Mouse (Mus musculus): Measurements from ENCODE around the gene Six6. TPM values are rescaled to one million over a fixed set of nuclear protein-coding genes. Genes with fewer than 3 reads are reported as not detected.

Six6 gene
- not detected in 4 replicates for total RNA-seq (2023)

DNA sequence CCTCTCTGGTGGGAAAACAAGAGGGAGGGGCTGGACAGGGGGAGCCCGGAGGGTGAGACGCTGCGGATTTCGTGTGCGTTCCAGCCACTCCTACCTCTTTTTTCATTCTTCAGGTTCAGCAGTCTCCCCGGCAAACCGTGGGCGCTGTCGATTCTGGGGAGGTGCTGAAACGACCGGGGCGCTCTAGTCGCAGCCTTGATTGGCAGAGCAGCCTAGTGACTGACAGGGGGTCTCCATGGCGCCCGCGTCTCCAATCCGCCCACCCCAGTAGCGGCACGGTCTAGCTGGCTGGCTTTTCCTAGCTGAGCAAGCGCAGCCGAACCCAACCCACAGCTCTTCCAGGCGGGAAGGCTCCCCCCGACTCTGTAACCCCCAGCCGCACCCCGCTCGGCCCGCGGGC lies at the start of gene Six6:
Gene Six6 (plus strand): TSS at position 277 of the 400 bp plus-strand sequence.

DNA sequence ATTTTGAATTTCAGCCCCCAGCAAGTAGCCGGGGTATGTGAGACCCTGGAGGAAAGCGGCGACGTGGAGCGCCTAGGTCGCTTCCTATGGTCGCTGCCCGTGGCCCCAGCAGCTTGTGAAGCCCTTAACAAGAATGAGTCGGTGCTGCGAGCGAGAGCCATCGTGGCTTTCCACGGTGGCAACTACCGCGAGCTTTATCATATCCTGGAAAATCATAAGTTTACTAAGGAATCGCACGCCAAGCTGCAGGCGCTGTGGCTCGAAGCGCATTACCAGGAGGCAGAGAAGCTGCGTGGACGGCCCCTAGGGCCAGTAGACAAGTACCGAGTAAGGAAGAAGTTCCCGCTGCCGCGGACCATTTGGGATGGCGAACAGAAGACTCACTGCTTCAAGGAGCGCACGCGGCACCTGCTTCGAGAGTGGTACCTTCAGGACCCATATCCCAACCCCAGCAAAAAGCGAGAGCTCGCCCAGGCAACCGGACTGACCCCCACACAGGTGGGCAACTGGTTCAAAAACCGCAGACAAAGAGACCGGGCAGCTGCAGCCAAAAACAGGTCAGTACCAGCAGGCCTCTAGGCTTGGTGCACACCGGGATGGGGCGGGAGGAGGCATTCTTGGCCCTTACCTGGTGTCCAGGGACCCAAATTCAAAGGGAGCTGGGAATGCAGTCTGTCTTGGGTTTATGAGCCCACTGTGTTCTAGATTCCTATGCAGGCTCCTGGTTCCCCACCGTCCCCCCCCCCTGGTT lies 554 bp downstream of the Six6 start, which contains the start of gene 4930447C04Rik:
Gene 4930447C04Rik (minus strand): TSS at position 704 of the 751 bp plus-strand sequence.

Other genes starting within 250 kb of the Six6 start
- 132 to 147 TPM (median 134 TPM) in 4 replicates for gene Ppm1a, start 182.4 kb upstream of the Six6 start, total RNA-seq (2023)
- gene 4930447C04Rik, start 882 bp downstream of the Six6 start, total RNA-seq (2023) = not detected in 4 replicates
- gene Six1, start 114.0 kb downstream of the Six6 start, total RNA-seq (2023) = not detected in 4 replicates
- not detected in 4 replicates for gene Six4, start 173.6 kb downstream of the Six6 start, total RNA-seq (2023)
- 16.0 to 19.9 TPM (median 16.2 TPM) in 4 replicates for gene Mnat1, start 183.8 kb downstream of the Six6 start, total RNA-seq (2023)